Mouse (Mus musculus): ENCODE measurements around the gene Zfp354c. TPM values are rescaled to one million over a fixed set of nuclear protein-coding genes. Genes with fewer than 3 reads are reported as not detected.
A peak's percentile ranks its signal among the peaks of the same experiment; 100 is the strongest.

The Zfp354c gene
- polyA plus RNA-seq, 1 experiment, result 1.2 TPM

DNA sequence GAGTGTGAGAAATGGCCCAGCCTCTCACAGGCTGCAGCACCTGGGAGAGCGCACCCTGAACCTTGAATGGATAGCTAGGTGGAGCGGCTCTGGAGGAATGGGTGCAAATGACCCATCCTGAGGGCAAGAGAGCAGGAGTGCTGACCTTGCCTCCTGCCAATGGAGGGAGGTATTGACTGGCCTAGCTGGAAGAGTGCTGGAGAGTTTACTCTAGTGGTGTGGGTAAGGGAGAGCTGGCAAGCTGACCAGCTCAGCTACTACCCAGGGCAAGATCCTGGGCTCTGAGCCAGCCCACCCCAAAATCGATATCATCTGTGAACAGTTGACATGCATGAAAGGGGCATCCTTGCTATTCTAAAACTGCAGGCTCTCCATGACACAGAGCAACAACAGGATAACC lies 18.4 kb upstream of the Zfp354c start:
- TF ChIP-seq CTCF (IDR thresholded peaks at IDR 0.05; ENCODE audit: extremely low read depth, insufficient read depth, insufficient read length, insufficient replicate concordance) (no peak), POLR2A (IDR thresholded peaks at IDR 0.05; ENCODE audit: low read depth, low read length) (no peak)
- no peak overlapping the region for H3K27ac ChIP-seq (ENCODE audit: insufficient read depth, low read length)
- peaks cover 10% of the 10 kb centered on the region for H3K4me1 ChIP-seq (ENCODE audit: control insufficient read depth, insufficient read depth, insufficient read length)
- H3K27me3 ChIP-seq (ENCODE audit: control insufficient read depth, insufficient read depth, low read length), result peaks cover 2% of the 10 kb centered on the region; the same call in 1 of the 2 replicates
- no peaks in the 10 kb centered on the region for H3K36me3 ChIP-seq (ENCODE audit: control insufficient read depth, insufficient read depth, low read length)
- no peak for DNase-seq (ENCODE audit: low read depth in 1 of 2, low spot score in 2 of 2)
- H3K4me3 ChIP-seq (ENCODE audit: extremely low read depth, insufficient read depth, insufficient read length), result no peak overlapping the region
- 92% methylated on average over 3 of the region's 3 CpGs for WGBS

DNA sequence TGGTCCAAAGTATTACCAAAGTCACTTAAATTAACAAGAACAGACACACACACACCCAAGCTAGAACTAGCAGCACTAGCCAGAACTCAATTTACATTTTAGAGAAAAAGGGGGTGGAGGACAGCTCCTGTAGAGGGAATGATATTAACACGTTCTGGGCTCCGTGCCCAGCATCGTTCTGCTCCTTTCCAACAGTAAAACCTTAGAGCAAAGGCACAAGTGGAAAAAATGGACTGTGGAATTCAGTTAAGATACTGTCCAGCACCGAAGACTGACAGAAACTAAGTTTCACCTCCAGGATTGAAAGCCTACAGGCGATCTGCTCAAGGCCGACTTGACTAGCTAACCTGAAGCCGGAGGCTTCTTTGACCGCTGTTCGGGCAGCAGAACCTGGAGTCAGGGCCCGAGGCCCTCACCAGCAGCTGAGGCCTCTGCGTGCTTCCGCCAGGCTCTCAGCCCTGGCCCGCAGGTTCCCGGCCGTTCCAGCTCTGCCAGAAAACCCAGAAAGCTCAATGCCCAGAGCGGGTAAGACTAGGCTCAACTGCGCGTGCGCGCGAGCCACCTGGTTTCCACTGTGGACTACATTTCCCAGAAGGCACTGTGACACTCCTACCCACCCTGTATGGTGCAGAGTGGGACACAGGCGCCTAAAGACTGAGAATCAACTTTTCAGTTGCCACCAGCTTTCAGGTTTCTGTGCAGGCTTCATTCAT lies 13.7 kb upstream of the Zfp354c start, which contains the start of gene Zfp879:
Zfp879 (minus strand) TSS at position 530 of the 713 bp plus-strand sequence.
- Histone ChIP-seq H3K27me3 (ENCODE audit: control insufficient read depth, insufficient read depth, low read length) (no peaks in the 10 kb centered on the region), H3K4me1 (ENCODE audit: control insufficient read depth, insufficient read depth, insufficient read length) (0 out of 2 replicates have a peak, but pooled peaks cover 5% of the 10 kb centered on the region), H3K4me3 (ENCODE audit: extremely low read depth, insufficient read depth, insufficient read length) (peak within 1 kb of the TSS; percentile 49), H3K27ac (ENCODE audit: insufficient read depth, low read length) (no peak within 1 kb of the TSS; the same call in 1 of the 2 replicates), H3K36me3 (ENCODE audit: control insufficient read depth, insufficient read depth, low read length) (no peaks in the 10 kb centered on the region)
- TF ChIP-seq CTCF (IDR thresholded peaks at IDR 0.05; ENCODE audit: extremely low read depth, insufficient read depth, insufficient read length, insufficient replicate concordance) (no peak), POLR2A (IDR thresholded peaks at IDR 0.05; ENCODE audit: low read depth, low read length) (no peak)
- peak; percentile 57 to 84 for DNase-seq (ENCODE audit: low read depth in 1 of 2, low spot score in 2 of 2)
- WGBS, result 29% methylated on average over 22 of the region's 22 CpGs

DNA sequence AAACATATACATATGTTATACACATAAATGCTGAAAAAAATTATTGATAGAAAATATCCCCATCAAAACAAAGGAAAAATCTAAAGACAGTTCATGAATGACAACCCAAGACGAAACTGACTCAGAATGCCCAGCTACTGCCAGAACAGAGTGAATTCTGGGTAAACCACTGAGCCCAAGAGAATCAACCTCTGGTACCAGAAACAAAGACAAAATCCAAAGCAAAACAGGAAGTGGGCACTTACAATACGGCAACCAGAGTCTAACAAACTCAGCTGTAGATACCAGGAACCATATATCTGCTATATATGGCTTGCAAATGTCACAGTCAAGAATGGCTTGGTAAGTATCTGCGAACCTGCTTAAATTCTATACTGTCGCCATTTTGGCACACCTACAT lies 8.2 kb upstream of the Zfp354c start:
- Histone ChIP-seq H3K4me3 (ENCODE audit: extremely low read depth, insufficient read depth, insufficient read length) (no peak overlapping the region), H3K27me3 (ENCODE audit: control insufficient read depth, insufficient read depth, low read length) (no peaks in the 10 kb centered on the region), H3K4me1 (ENCODE audit: control insufficient read depth, insufficient read depth, insufficient read length) (no peaks in the 10 kb centered on the region; the same call in 1 of the 2 replicates), H3K27ac (ENCODE audit: insufficient read depth, low read length) (no peak overlapping the region; the same call in 1 of the 2 replicates), H3K36me3 (ENCODE audit: control insufficient read depth, insufficient read depth, low read length) (no peaks in the 10 kb centered on the region)
- TF ChIP-seq POLR2A (IDR thresholded peaks at IDR 0.05; ENCODE audit: low read depth, low read length), result no peak
- no peak for TF ChIP-seq CTCF (IDR thresholded peaks at IDR 0.05; ENCODE audit: extremely low read depth, insufficient read depth, insufficient read length, insufficient replicate concordance)
- DNase-seq (ENCODE audit: low read depth in 1 of 2, low spot score in 2 of 2), result peak; percentile 33 to 68
- 34% methylated on average over 4 of the region's 4 CpGs for WGBS

DNA sequence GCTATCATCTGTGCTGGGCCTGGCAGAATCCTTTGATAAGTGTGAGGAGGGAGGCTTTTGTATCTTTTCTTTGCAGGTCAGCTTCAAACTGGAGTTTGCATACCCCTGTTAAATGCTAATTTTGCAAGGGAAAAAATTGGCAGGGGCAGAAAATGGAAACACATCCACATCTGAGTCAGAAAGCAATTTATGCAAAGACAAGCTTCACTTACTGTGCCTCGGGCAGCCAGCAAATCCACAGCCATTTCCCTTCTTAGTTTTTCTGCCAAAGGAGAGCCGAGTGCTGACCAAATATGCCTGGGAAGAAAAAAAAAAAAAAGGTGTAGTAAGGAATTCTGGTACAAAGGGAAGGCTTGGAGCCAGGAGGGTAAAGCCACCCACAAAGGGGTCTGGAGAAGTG lies 1.3 kb downstream of the Zfp354c start:
- Histone ChIP-seq H3K4me1 (ENCODE audit: control insufficient read depth, insufficient read depth, insufficient read length) (peaks cover 5% of the 10 kb centered on the region; the same call in 1 of the 2 replicates), H3K36me3 (ENCODE audit: control insufficient read depth, insufficient read depth, low read length) (no peaks in the 10 kb centered on the region; the same call in 1 of the 2 replicates), H3K27ac (ENCODE audit: insufficient read depth, low read length) (no peak overlapping the region), H3K4me3 (ENCODE audit: extremely low read depth, insufficient read depth, insufficient read length) (no peak overlapping the region), H3K27me3 (ENCODE audit: control insufficient read depth, insufficient read depth, low read length) (no peaks in the 10 kb centered on the region)
- DNase-seq (ENCODE audit: low read depth in 1 of 2, low spot score in 2 of 2), result no peak
- TF ChIP-seq POLR2A (IDR thresholded peaks at IDR 0.05; ENCODE audit: low read depth, low read length), result no peak
- TF ChIP-seq CTCF (IDR thresholded peaks at IDR 0.05; ENCODE audit: extremely low read depth, insufficient read depth, insufficient read length, insufficient replicate concordance), result no peak
- 76% methylated on average over 2 of the region's 2 CpGs for WGBS

GRCm38 (mm10) chr11:50814233-50814632 lies 13.3 kb downstream of the Zfp354c start:
- 93% methylated on average over 4 of the region's 4 CpGs for WGBS
- H3K4me3 ChIP-seq (ENCODE audit: extremely low read depth, insufficient read depth, insufficient read length), result no peak overlapping the region
- H3K27me3 ChIP-seq (ENCODE audit: control insufficient read depth, insufficient read depth, low read length), result no peaks in the 10 kb centered on the region
- no peak overlapping the region for H3K27ac ChIP-seq (ENCODE audit: insufficient read depth, low read length)
- peaks cover 8% of the 10 kb centered on the region; the same call in 1 of the 2 replicates for H3K36me3 ChIP-seq (ENCODE audit: control insufficient read depth, insufficient read depth, low read length)
- no peaks in the 10 kb centered on the region for H3K4me1 ChIP-seq (ENCODE audit: control insufficient read depth, insufficient read depth, insufficient read length)
- TF ChIP-seq POLR2A (IDR thresholded peaks at IDR 0.05; ENCODE audit: low read depth, low read length) (no peak), CTCF (IDR thresholded peaks at IDR 0.05; ENCODE audit: extremely low read depth, insufficient read depth, insufficient read length, insufficient replicate concordance) (no peak)
- DNase-seq (ENCODE audit: low read depth in 1 of 2, low spot score in 2 of 2), result no peak

GRCm38 (mm10) chr11:50798836-50799235 lies 28.7 kb downstream of the Zfp354c start:
- no peaks in the 10 kb centered on the region for H3K36me3 ChIP-seq (ENCODE audit: control insufficient read depth, insufficient read depth, low read length)
- no peak for DNase-seq (ENCODE audit: low read depth in 1 of 2, low spot score in 2 of 2)
- no peaks in the 10 kb centered on the region for H3K4me1 ChIP-seq (ENCODE audit: control insufficient read depth, insufficient read depth, insufficient read length)
- no peak overlapping the region for H3K4me3 ChIP-seq (ENCODE audit: extremely low read depth, insufficient read depth, insufficient read length)
- H3K27me3 ChIP-seq (ENCODE audit: control insufficient read depth, insufficient read depth, low read length), result no peaks in the 10 kb centered on the region
- H3K27ac ChIP-seq (ENCODE audit: insufficient read depth, low read length), result no peak overlapping the region
- TF ChIP-seq POLR2A (IDR thresholded peaks at IDR 0.05; ENCODE audit: low read depth, low read length) (no peak), CTCF (IDR thresholded peaks at IDR 0.05; ENCODE audit: extremely low read depth, insufficient read depth, insufficient read length, insufficient replicate concordance) (no peak)

DNA sequence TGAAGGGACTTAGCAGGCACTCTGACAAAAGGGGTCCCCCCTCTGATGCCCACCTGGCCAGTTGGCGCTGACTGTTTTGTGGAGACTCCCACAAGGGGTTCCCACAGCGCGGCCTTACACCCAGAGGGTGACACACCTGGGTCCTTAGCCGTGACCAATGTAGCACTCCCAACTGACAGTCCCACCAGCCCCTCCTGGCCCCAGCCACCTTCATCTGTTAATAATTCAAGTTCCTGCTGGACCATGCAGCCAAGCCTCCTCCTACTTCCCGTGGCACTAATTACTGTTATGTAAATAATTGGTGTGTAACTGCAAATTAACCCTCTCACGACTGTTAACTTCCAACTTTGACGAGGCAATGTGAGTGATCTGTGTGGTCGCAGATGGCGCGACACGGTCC lies 29.9 kb downstream of the Zfp354c start:
- 73% methylated on average over 11 of the region's 11 CpGs for WGBS
- Histone ChIP-seq H3K27me3 (ENCODE audit: control insufficient read depth, insufficient read depth, low read length) (no peaks in the 10 kb centered on the region), H3K27ac (ENCODE audit: insufficient read depth, low read length) (no peak overlapping the region), H3K4me1 (ENCODE audit: control insufficient read depth, insufficient read depth, insufficient read length) (no peaks in the 10 kb centered on the region), H3K4me3 (ENCODE audit: extremely low read depth, insufficient read depth, insufficient read length) (no peak overlapping the region), H3K36me3 (ENCODE audit: control insufficient read depth, insufficient read depth, low read length) (no peaks in the 10 kb centered on the region)
- TF ChIP-seq POLR2A (IDR thresholded peaks at IDR 0.05; ENCODE audit: low read depth, low read length) (no peak), CTCF (IDR thresholded peaks at IDR 0.05; ENCODE audit: extremely low read depth, insufficient read depth, insufficient read length, insufficient replicate concordance) (no peak)
- no peak for DNase-seq (ENCODE audit: low read depth in 1 of 2, low spot score in 2 of 2)
